Mouse (Mus musculus): ENCODE measurements around the gene Sorl1.

The Sorl1 gene

GRCm38 (mm10) chr9:42123713-42124576 lies at the start of gene Sorl1:
Gene Sorl1 (minus strand): TSS chr9:42124297.
- peak; percentile 79 for DNase-seq

DNA sequence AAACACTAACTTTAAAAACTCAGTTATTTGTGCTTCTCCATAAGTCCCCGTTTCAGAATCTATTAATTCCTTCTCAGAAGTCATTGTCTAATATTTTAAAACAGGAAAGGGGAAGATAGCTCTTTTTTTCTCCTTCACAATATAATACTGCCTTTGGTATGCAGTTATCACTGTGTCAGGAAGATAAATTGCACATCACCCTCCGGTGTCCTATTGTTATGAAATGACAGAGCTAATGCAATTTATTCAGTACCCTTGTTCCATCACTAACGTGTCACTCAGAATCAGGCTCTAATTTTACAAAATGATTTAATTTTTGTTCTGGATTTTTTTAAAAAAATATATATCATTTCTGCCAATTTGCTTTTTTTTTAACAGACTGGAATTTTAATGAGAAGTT lies 49.7 kb upstream of the Sorl1 start:
- no peak for DNase-seq

GRCm38 (mm10) chr9:42169491-42169890 lies 45.4 kb upstream of the Sorl1 start:
- no peak for DNase-seq

- DNase-seq = no peak
Observed at GRCm38 (mm10) chr9:42169025-42169424, 44.9 kb upstream of the Sorl1 start.

DNA sequence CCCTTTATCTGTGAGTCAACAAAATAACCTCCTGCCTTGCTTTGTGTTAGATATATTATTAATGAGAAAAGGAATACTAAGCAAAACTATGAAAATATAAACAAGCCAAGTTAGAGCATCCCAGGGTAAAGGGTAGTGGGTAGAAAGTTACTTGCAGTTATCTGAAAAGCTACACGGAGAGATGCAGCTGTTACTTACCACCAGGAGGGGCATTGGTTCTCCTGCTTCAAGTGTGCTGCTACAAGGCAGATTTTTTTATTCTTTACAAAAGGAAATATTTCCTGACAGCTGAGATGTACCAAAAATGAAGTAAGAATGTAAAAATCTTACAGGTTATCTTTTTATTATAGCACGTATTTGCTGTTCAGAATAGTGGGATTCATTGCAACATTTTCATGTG lies 40.8 kb upstream of the Sorl1 start:
- no peak for DNase-seq

DNA sequence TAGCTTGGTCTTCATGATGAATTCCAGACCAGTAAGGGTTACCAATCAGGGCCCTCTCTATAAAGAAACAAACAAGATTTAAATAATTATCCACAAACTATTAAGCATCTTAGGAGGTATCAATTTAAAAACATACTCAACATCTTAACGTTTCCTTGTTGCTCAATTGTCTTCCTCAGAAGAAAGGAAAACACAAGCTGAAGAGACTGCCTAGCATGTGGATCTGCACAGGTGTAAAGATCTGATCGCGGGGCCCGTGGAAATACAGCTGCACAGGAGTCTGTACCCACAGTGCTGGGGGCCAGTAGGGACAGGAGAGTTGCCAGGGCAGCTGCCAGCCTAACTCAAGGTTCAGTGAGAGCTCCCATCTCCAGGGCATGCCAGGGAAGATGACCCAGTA lies 38.9 kb upstream of the Sorl1 start:
- no peak for DNase-seq

DNA sequence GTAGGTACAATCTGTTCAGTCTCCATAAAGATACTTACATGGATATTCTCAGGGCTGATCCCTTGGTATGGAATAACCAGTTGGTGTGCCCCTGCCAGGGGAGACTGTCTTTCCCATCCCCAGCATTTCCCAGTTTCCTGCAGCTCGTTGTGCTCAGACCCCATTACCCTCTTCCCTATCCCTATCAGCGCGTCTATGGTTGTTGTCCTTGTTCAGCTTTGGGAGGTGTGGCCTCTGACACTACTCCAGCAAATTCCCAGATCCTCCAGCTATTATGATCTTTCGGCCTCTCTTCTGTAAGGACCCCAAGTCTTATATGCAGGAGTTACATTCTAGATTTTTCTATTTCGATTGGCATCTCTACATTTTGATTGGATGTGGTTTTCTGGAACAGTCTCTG lies 35.3 kb upstream of the Sorl1 start:
- DNase-seq = no peak

GRCm38 (mm10) chr9:42158652-42159051 lies 34.6 kb upstream of the Sorl1 start:
- no peak for DNase-seq

DNA sequence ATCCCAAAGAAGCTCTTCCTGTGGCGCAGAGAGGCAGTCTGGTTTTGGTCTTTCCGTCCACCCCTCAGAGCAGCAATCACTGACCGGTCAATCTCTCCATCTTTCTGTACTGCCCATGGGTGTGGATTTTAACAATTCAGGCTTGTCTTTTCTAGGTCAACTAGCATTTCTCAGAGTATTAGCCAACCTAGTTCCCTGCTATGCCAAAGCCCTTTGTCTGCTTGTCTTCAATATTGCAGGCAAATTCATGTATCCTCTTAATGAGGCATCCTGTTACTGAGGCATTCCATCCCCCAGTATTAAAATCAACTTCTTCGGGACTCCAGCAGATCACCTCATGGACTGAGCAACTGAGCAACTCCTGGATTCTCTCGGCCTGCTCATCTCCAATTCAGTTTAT lies 33.9 kb upstream of the Sorl1 start:
- DNase-seq = no peak

DNA sequence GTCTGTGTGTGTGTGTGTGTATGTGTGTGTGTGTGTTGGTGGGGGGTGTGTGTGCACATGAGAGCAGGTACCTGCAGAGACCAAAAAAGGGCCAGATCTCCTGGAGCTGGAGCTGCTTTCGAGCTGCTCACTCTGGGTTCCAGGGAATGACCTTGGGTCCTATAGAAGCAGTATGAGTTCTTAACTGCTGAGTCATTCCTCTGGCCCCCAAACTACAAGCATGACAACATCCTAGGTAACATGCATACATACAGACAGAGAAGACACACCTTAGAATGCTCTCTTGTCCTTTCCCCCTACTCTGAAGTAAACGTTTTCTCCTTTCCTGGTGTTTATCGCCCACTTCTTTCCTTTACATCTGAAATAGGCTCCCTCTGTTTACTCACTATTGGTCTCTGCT lies 32.5 kb upstream of the Sorl1 start:
- DNase-seq = no peak

DNA sequence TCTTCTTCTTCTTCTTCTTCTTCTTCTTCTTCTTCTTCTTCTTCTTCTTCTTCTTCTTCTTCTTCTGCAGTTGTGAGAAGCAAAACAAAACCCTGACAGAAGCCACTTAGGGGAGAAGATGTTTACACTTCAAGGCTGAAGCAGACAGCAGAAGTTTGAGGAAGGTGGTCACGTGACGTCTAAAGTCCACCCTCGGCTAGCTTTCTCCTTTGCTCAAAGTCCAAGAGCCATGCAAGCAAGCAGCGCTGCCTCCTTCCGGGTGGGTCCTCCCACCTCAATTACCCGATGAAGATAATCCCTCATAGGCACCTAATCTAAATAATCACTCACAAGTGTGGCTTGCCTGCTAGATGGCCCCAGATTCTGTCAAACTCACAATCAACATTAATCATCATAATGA lies 30.6 kb upstream of the Sorl1 start:
- DNase-seq = peak; percentile 90

DNA sequence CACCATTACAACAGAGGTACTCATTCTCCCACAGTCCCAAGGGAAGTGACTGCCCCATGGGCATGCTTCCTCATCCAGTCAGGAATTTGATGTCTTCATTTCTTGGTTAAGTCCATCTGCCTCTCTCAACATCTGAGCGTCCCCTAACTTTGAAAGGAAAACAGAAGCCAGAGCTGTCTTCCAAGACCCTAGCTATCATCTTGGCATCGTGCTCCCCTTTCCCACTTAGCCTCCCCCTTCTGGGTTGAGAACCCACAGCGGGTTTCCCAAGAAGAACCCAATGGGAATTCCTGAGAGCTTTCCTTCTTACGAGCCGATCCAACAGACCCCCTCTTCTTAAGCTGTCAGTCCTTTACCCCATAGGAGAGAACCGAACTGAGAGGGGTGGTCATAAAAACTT lies 24.7 kb upstream of the Sorl1 start:
- DNase-seq = no peak

DNA sequence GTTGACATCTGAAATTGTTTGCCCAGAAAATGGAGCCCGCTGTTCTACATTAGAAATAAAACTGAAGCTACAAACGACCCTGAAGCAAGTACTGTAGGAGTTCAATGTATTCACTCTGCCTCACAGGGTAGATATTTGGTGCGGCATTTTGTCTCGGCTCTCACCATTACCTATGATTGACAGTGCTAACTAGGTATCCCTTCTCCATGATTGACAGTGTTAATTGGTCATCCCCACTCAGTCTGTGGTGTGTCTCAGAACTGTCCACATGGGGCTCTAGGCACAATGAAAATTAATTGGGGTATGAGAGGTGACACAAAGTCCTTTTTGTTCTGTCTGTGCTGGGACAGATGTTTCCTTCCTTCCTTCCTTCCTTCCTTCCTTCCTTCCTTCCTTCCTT lies 23.9 kb upstream of the Sorl1 start:
- DNase-seq = no peak

GRCm38 (mm10) chr9:42146463-42146862 lies 22.4 kb upstream of the Sorl1 start:
- no peak for DNase-seq

DNA sequence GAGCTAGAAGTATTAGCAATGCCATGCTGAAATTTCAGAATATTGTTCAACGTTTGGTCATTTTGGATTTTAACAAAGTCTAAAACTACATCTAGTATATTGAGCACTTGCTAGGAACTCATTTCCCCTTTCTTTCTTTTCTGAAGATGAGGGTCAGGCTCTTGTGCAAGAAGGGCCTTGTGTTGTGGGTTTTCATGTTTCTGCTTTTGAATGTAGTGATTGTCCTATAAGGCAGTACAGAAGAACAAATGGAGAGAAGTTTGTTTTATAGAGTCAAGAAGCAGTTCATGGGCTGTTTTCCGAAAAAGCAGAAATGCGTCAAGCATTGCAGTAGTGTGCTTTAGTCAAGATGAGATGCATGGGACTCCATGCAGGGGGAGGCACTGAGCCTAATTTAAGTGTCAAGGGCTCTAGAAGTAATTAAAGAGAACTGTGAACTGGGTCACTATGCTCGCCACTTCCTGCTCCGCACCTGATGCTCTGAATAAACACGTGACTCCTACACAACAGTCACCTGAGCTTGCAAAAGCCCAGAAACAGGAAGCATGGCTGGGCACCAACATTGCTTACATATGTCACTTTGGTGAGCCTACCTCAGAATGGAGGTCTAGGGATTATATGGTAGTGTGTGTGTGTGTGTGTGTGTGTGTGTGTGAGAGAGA lies 17.6 kb upstream of the Sorl1 start:
- no peak for DNase-seq

- DNase-seq = no peak
Observed at GRCm38 (mm10) chr9:42138248-42138858, 14.3 kb upstream of the Sorl1 start.

DNA sequence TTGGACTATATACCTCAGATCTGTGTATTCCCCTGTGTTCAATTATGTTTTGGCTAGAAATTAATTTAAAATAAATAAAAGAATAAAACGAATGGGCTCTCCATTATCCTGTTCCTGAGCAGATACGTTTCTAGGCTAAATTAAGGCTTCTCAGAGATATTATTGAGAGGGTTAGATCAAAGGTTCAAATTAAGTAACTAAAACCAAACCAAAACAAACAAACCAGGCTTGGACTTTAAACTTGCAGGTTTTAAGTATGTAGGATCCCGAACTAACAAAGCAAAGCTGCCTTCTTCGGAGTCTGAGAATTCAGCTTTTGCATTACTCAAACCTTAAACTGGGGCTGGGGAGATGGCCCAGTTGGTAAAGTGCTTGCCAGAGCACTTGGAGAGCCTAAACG lies 13.5 kb upstream of the Sorl1 start:
- peak; percentile 64 for DNase-seq

- no peak for DNase-seq
Observed at GRCm38 (mm10) chr9:42130793-42131760, 7.0 kb upstream of the Sorl1 start.

- no peak for DNase-seq
Observed at GRCm38 (mm10) chr9:42127983-42128382, 3.9 kb upstream of the Sorl1 start.

DNA sequence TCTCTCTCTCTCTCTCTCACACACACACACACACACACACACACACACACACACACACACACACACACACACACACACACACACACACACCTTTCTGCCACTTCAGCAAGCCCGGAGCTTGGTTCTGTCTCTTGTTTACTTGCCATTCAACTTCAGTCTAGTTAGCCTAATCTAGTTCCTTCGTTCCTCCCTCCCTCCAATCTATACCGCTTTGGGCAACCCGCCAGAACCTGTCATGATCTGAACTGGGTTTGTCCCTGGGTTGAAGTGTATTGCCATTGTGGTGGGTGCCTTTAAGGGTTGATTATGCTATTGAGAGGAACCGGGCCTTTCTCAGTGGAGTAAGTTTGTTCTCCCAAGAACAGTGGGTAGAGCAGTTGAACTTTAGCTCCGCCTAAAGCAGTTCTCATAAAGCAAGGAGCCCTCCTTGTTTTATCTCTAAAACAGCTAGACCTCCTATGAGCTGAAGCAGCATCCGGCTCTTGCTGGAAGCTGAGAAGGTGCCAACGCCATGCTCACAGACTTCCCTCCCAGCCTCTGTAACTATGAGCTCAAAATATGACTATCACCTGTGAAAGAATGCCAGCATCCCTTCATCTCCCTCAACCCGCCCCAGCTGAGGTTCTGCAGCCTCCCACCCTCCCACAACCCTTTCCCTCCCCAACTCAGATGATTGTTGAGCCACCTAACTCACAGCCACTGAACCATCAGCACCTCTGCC lies 1.3 kb upstream of the Sorl1 start:
- DNase-seq = no peak

DNA sequence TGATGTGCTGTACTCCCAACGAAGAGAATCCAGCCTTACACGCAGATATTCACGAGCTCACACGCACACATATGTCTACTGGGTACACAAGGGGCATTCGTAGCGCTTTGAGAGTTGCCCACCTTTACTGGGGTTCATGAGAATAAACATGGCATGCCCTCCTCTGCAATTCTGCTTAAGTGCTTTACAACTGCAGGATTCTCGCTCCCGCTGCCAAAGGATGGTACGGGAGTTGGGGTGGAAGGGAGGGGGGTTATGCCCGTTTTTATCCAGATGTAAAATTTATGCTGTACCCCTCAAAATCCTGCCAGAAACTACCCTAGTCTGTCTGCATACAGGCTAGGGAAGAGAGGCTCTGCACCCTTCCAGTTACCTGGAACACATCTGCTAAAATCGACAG lies 893 bp downstream of the Sorl1 start:
- no peak for DNase-seq

DNA sequence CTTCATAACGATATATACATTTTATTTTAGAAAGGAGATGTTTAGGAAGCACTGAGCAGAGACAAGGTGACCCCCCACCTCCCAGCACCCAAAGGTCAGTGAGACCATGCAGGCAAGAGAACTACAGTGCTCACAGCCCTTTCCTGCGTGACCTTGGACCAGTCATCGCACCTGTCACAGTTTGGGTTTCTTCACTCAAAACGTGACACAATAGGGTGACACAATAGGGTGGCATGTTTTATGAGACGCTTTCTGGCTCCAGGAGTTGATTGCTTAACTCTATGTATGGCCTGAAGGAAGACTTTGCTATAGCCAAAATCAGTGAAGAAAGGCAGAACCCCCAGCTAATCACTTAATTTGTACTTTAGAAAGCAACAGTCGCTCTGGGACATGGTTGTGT lies 1.7 kb downstream of the Sorl1 start:
- no peak for DNase-seq

Measured in kidney, adult 9 months (tissue).